Mouse (Mus musculus): ENCODE measurements around the gene Fam189a1.

DNA sequence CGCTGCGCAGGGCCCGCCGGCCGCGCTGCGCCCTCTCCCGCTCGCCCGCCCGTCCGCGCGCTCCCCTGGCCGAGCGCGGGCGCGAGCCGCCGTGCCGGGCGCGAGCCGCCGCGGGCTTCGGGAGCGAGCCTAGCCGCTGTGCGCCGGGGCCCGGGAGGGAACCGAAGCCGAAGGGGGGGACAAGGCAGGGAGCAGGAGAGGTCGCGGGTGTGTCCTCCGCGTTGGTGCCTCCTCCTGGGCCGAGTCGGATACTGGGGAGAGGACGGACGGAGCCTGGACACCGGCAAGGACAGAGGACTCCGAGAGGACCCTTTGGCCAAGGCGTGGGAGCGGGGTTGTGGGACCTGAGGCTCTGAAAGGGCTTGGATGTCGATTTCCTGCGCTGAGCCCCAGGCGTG lies at the start of gene Fam189a1:
- TF ChIP-seq CTCF (IDR thresholded peaks at IDR 0.05; ENCODE audit: control insufficient read depth, insufficient read depth, insufficient read length) (no peak), MYOG (IDR thresholded peaks at IDR 0.05; ENCODE audit: control insufficient read depth, extremely low read depth, insufficient read length) (no peak), USF1 (IDR thresholded peaks at IDR 0.05; ENCODE audit: low read depth) (no peak)
